9 mouse cellular contexts compared by ENCODE assay signal in the genomic region with DNA sequence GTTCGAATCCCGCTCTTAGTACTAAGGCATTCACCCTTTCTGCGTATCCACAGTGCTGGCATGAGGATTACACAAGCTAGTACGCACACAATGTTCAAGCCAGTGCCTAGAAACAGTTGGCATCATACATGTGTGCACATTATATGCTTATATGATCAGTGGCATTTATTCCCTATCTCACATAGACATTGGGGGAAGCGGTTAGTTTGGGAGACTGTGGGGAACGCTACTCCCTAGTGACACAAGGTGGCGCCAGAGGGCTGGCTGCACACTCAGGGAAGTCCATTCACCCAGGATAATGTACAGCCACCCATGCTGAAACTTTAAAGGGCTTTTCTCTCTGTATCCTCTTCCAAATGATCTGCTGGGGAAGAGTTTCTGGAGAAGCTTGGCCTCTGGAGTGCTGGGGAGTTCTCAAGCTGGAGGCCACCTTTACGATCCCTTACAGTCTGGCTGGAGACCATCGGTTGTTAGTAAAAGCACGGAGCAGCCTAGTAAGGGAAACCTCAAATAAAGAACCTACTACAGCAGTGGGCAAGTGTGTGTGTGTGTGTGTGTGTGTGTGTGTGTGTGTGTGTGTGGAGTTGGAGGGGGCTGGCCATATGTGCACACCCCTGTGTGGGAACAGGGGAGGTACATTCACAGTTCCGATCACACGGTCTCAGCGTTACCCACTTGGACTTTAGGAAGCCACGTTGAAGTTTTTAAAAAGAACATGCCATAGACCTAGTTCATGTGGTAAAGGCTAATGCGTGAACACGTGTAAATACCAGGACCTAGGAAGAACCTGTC.
DNase-seq lines count a peak whose midpoint lies in the region; ATAC-seq and TF ChIP-seq lines count a peak whose summit lies in the region.
"Had no signal": no experiment of that assay in that cellular context is flagged by ENCODE, and none has a peak within 500 bp of the region (broad histone marks: within the 10 kb centered on the region; RNA-seq: fewer than 3 reads in every experiment).

No protein-coding gene starts in this region.

- H3K9me3 ChIP-seq in kidney, embryonic 16.5 days (ENCODE audit: low read length), result no peaks in the 10 kb centered on the region
- H3K9me3 ChIP-seq in limb, embryonic 14.5 days (ENCODE audit: control insufficient read depth, low read length), result no peaks in the 10 kb centered on the region

- H3K4me2 ChIP-seq in kidney, embryonic 16.5 days (replicated peaks; ENCODE audit: low read depth, low read length), result no peak overlapping the region
- no peak overlapping the region for H3K4me2 ChIP-seq in limb, embryonic 14.5 days (replicated peaks; ENCODE audit: low read depth, low read length, severe bottlenecking)

- peaks cover 36% of the 10 kb centered on the region for H3K36me3 ChIP-seq in kidney, embryonic 16.5 days (ENCODE audit: insufficient read depth, low read length)
- peaks cover 61% of the 10 kb centered on the region for H3K36me3 ChIP-seq in limb, embryonic 14.5 days (ENCODE audit: control insufficient read depth, insufficient read depth, low read length)

- H3K27me3 ChIP-seq in kidney, embryonic 16.5 days (ENCODE audit: insufficient read depth, low read length), result no peaks in the 10 kb centered on the region
- H3K27me3 ChIP-seq in limb, embryonic 14.5 days (ENCODE audit: control insufficient read depth, insufficient read depth, low read length), result no peaks in the 10 kb centered on the region

- WGBS in kidney, embryonic 16.5 days, result 79% methylated on average over 16 of the region's 16 CpGs
- 71% methylated on average over 16 of the region's 16 CpGs for WGBS in limb, embryonic 14.5 days

- no peak overlapping the region for H3K9ac ChIP-seq in kidney, embryonic 16.5 days (replicated peaks; ENCODE audit: low read length)
- no peak overlapping the region for H3K9ac ChIP-seq in limb, embryonic 14.5 days (ENCODE audit: low read depth, low read length, severe bottlenecking)

- peak; percentile 99 for ATAC-seq in granulocyte monocyte progenitor cell, adult 5-6 weeks (replicated peaks; ENCODE audit: poor library complexity, severe bottlenecking)
- ATAC-seq in kidney, embryonic 16.5 days (ENCODE audit: low FRiP score, low TSS enrichment), result peak; percentile 72
- ATAC-seq in limb, embryonic 14.5 days (ENCODE audit: low FRiP score, low read depth), result peak; percentile 44
- peak; percentile 55 for ATAC-seq in monocyte, adult 5-6 weeks (replicated peaks; ENCODE audit: insufficient number of reproducible peaks, low FRiP score, low TSS enrichment, poor library complexity, severe bottlenecking)

- peak; percentile 29 to 32 for DNase-seq in urinary bladder, adult 18-20 months (ENCODE audit: low spot score in 2 of 2)
- DNase-seq in urinary bladder, postnatal 10 days (ENCODE audit: low spot score), result no peak
- peak; percentile 71 for DNase-seq in embryo, embryonic 11 days
- DNase-seq in limb, embryonic 14.5 days (ENCODE audit: low spot score), result peak; percentile 70
- peak; percentile 35 for DNase-seq in testis, postnatal 14 days (ENCODE audit: low spot score)

- no peak overlapping the region for H3K27ac ChIP-seq in kidney, embryonic 16.5 days (ENCODE audit: low read length)
- no peak overlapping the region for H3K27ac ChIP-seq in limb, embryonic 14.5 days (replicated peaks; ENCODE audit: low read depth, low read length)

- no peak for TF ChIP-seq POLR2A in limb, embryonic 14.5 days (IDR thresholded peaks at IDR 0.05; ENCODE audit: borderline replicate concordance, extremely low read depth, insufficient read depth, insufficient read length)

- peaks cover 10% of the 10 kb centered on the region for H3K4me1 ChIP-seq in kidney, embryonic 16.5 days (ENCODE audit: insufficient read depth, low read length)
- H3K4me1 ChIP-seq in limb, embryonic 14.5 days (ENCODE audit: control insufficient read depth, insufficient read depth, low read length), result peaks cover 24% of the 10 kb centered on the region

- H3K4me3 ChIP-seq in kidney, embryonic 16.5 days (ENCODE audit: low read length), result no peak overlapping the region
- H3K4me3 ChIP-seq in limb, embryonic 14.5 days (replicated peaks; ENCODE audit: low read length), result no peak overlapping the region
- H3K4me3 ChIP-seq: myocyte had no signal

Comparison
In these comparisons a context has a peak if more than half of its experiments do, and no peak if none do; other contexts are left out.
1. ATAC-seq: peak in every context shown above with its lines; median percentile 99 in granulocyte monocyte progenitor cell, adult 5-6 weeks; 72 in kidney, embryonic 16.5 days; 55 in monocyte, adult 5-6 weeks; 44 in limb, embryonic 14.5 days.